Mouse (Mus musculus) telencephalon, adult 2 months (tissue): ENCODE measurements around the gene Itfg1.

Source experiments
- DNase-seq: peaks from one replicate; pipeline ENCODE4 v3.0.0-alpha.2; 2011; ENCODE audit warnings: low read depth, low spot score

Gene Itfg1

GRCm38 (mm10) chr8:85730545-85730944 lies 110.2 kb downstream of the Itfg1 start:
- no peak for DNase-seq

GRCm38 (mm10) chr8:85717271-85717670 lies 123.5 kb downstream of the Itfg1 start:
- no peak for DNase-seq

GRCm38 (mm10) chr8:85716696-85717095 lies 124.0 kb downstream of the Itfg1 start:
- no peak for DNase-seq

- no peak for DNase-seq
Observed at GRCm38 (mm10) chr8:85706988-85707387, 133.7 kb downstream of the Itfg1 start.

GRCm38 (mm10) chr8:85700751-85701351 lies 139.9 kb downstream of the Itfg1 start, which contains the start of gene Neto2:
Gene Neto2, minus strand, starts transcription at chr8:85700924.
- DNase-seq = peak; percentile 23

- DNase-seq = peak; percentile 26
Observed at GRCm38 (mm10) chr8:85700101-85700750, 140.5 kb downstream of the Itfg1 start.

- peak; percentile 68 for DNase-seq
Observed at GRCm38 (mm10) chr8:85699051-85699450, 141.7 kb downstream of the Itfg1 start.
